In the genomic region with DNA sequence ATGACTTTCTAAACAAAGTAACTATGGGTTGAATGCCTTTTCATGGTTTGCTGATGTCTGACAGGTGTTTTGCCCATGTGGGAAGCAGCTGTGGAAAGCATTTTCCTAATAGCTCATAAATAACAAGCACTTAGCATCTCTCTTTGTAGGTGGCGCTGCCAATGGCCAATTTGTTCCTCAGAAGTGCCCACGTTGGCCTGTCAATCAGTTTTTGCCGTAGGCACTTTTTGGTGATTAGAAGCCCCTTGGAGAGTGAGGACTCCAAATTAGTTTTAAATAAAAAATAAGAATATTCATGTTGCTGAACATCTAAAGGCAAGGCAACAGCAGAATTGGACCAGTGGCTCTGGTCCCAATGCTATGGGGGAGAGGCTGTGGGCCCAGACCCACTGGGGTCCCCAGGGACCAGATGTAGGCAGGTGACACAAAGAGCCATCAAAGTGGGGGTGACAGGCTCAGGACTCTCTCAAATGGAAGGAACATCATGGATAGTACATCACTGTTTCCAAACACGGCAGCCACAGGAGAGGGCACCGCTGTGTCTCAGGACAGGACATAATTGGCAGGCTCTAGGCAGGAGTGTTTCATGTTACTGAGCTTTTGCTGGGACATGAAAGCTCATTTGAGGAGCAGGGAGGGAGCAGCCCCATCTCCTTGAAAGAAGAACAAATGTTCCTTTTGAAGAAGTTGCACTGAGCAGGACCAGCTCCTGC, we compare ENCODE assay signal across 23 mouse cellular contexts. TPM values are rescaled to one million over a fixed set of nuclear protein-coding genes. Genes with fewer than 3 reads are reported as not detected.
"Had no signal": no experiment of that assay in that cellular context is flagged by ENCODE, and none has a peak within 500 bp of the region (broad histone marks: within the 10 kb centered on the region; RNA-seq: fewer than 3 reads in every experiment).

No protein-coding gene starts in this region.

- H3K9me3 ChIP-seq: limb, embryonic 13.5 days; liver, embryonic 13.5 days; megakaryocyte, embryonic 14.5 days; neural tube, embryonic 12.5 days; neural tube, embryonic 15.5 days; stomach, embryonic 15.5 days had no signal

- H3K27ac ChIP-seq: kidney, postnatal 0 days; layer of hippocampus, adult 2 months; left cerebral cortex, adult 2 months; limb, embryonic 13.5 days; liver, embryonic 13.5 days; macrophage; neural tube, embryonic 12.5 days; neural tube, embryonic 15.5 days; stomach, embryonic 15.5 days had no signal

- H3K9ac ChIP-seq: limb, embryonic 13.5 days; liver, embryonic 13.5 days; neural tube, embryonic 12.5 days; neural tube, embryonic 15.5 days; stomach, embryonic 15.5 days had no signal

- H3K4me2 ChIP-seq: limb, embryonic 13.5 days; liver, embryonic 13.5 days; neural tube, embryonic 12.5 days; neural tube, embryonic 15.5 days; stomach, embryonic 15.5 days had no signal

- DNase-seq: layer of hippocampus, adult 9-11 months; layer of hippocampus, postnatal 36 days; liver, embryonic 13.5 days; lung, adult 2 months; right cerebral cortex, postnatal 25 days; spleen, adult 18-20 months; thymus, postnatal 25 days had no signal

- ATAC-seq: intestine, postnatal 0 days had no signal

- H3K36me3 ChIP-seq: limb, embryonic 13.5 days; liver, embryonic 13.5 days; neural tube, embryonic 12.5 days; neural tube, embryonic 15.5 days; stomach, embryonic 15.5 days had no signal

- H3K4me1 ChIP-seq: limb, embryonic 13.5 days; liver, embryonic 13.5 days; megakaryocyte, embryonic 14.5 days; stomach, embryonic 15.5 days had no signal

- H3K4me3 ChIP-seq: layer of hippocampus, adult 2 months; left cerebral cortex, adult 2 months; limb, embryonic 13.5 days; liver, embryonic 13.5 days; megakaryocyte, embryonic 14.5 days; neural tube, embryonic 12.5 days; neural tube, embryonic 15.5 days; stomach, embryonic 15.5 days had no signal

RNA-seq across cellular contexts. Expression of gene Bhlhe23, which starts 21.6 kb away (rescaled TPM):
- total RNA-seq: layer of hippocampus, adult 2 months; layer of hippocampus, postnatal 36 days; left cerebral cortex, adult 2 months had no signal
- polyA plus RNA-seq: intestine, embryonic 14.5 days; intestine, postnatal 0 days; kidney, adult 2 months; kidney, embryonic 14.5 days; kidney, postnatal 0 days; large intestine, adult 2 months; liver, embryonic 13.5 days; liver, embryonic 16.5 days; lung, adult 2 months; lung, embryonic 16.5 days; macrophage had no signal
